Mouse (Mus musculus) Muller cell, postnatal 12 days (primary cell): ENCODE results near the gene Cers6.

Source experiments
- DNase-seq: peaks from one replicate; pipeline ENCODE4 v3.0.0-alpha.2; 2015; ENCODE audit errors: inconsistent ontology term

Gene Cers6

DNA sequence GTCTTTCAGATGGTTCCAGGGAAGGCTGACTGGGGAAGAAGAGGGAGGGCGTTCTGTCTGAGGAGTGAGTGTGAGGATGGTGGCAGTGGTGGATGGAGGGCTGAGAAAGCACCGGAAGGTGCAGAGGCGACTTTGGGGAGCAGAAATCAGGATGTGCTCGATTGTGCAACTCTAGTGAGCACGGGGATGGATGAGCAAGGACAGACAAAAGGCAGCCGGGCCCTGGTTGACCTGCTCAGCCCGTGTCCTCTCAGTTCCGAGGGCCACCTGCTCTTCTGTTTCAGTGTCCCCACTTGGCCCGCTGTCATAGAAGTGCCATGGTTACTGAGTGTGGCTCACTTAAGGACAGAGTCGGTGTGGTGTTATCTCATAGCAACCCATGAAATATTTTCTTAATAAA is 99.4 kb downstream of the Cers6 start:
- DNase-seq = no peak

DNA sequence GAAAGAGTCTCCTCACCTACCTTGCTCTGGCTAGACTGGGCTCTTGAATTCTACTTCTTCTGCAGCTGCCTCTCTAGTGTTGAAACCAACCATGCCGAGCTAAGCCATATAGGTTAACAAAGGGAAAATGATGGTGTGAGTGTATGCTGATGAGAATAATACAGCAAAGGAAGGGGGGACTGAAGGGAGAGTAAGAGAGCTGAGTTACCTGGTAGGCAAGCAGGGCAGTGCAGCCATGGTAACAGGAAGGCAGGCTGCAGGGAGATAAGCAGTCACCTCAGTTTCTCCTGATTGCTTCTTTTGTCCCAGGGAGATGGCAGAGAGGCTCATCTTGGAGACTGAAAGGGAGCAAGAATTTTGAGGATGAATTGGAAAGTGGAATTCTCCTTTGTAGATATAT is 105.1 kb downstream of the Cers6 start:
- DNase-seq = no peak

DNA sequence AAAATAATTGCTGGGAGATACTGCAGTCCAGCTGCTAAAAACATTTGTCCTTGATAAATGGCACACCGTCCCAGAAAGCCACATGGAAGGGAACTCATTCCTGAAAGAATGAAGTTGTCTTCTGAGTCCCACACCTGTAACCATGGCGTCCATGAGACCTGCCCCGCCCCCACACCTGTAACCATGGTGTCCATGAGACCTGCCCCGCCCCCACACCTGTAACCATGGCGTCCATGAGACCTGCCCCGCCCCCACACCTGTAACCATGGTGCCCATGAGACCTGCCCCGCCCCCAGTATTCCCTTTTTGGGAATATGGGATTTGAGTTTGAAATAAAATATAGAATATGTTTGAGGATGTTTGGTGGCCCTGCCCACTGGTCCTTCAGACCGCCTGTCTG is 106.8 kb downstream of the Cers6 start:
- no peak for DNase-seq

DNA sequence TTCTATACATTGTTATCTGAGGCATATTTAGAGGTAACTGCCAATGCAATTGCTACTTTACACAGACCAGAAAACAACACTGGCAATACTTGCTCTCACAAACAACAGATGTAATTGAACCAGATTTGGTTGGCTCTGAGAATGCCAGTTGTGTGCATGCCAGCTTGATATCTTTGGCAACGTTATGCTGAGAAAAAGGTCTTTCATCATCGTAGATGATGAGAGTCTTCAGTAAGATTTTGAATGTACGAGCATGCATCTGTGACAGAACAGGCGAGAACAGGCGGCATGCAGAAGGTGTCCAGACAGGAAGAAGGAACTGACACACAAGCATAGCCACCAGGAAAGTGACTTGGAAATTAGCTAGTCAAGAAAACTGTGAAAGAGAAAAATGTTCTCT is 110.6 kb downstream of the Cers6 start:
- DNase-seq = no peak

DNA sequence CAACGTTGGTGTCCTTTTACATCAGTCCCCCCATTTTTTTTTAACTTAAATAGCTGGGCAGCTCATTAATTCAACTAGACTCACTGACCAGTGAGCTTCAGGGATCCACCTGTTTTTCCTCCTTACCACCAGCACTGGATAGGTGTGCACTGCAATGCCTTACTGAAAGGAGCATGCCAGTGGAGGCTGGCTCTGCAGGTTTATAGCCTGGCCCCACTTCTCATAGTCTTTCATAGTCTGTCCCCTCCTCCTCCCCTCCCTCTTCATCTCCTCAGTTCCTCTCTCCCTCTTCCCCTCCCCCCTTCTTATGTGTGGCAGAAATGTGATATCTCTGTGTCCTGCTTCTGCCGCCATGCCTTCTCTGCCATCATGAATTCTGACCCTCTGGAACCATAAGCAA is 112.5 kb downstream of the Cers6 start:
- no peak for DNase-seq

GRCm38 (mm10) chr2:68975286-68975685 is 114.0 kb downstream of the Cers6 start:
- DNase-seq = no peak

- DNase-seq = no peak
Observed at GRCm38 (mm10) chr2:68975780-68976179, 114.5 kb downstream of the Cers6 start.

DNA sequence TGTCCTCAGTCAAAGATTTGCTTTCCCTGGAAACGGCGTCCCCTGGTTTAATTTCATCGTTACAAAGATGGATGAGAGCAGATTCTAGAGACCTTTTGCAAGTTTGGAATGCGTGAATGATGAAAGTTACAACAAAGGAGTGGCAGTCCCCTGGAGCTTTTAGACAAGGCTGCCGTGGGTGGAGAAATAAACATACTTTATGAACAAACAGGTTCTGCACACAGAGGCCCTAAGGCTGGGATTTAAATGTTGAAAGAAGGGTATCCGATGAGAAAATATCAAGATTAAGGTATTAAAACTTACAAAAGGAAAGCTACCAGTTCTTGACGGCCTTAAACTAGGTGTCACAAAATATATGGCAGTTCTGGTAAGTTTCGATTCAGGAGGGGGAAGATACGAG is 117.0 kb downstream of the Cers6 start:
- DNase-seq = peak; percentile 26

DNA sequence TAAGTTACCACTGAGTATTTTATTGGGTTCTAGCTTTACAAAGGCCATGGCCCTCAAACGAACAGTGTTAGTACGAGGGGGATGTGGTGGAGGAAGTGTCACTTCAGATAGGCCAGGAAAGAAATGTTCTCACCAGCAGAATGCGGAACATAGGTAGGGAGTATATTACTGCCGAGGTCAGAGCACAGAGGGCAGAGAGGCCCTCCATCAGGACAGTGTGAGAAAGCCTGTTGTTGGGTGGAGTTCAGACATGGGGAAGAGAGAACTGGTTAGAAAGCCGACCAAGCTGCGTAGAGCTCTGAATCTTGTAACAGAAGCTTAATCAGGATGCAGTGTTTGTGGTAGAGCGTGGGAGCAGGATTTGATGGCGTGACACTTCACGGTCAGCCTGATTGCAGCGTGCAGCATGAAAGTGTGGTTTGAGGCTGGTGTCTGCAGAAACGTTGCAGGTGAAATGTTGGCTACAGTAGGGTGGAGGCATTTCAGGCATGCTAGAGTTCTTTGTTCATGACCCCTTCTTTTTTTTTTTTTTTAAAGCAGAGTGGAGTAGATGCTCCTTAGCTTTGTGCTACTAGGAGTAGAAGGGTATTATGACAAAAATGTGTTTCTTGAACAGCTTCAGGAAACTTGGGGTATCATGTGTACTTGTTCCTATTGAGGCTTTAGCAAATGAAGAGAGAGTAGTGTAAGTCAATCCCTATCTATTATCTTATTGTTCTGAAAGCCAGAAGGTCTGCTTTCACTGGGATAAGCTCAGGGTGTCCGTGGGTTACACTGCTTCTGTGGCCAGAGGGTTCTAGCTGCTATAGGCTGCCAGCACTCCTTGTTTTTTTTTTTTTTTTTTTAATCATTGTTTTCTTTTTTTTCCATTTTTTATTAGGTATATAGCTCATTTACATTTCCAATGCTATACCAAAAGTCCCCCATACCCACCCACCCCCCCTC is 117.7 kb downstream of the Cers6 start:
- no peak for DNase-seq

DNA sequence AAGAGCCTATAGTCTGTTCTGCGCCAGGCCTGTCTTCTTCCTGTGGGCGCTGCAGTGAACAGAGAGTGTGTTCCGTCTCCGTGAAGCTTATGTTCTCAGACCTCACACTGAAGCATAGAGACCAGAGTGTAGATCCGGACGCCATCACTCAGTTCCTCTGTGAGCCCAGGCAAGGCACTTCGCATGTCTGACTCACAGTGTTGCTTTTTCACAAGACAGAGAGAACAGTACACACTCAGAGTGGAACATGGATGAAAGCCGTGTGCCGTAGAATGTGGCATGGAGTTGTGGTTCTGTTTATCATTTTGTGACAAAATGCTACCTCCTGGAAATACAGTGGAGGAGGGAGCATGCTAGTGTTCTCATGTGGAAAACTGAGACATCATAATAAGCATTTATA is 120.1 kb downstream of the Cers6 start:
- DNase-seq = no peak

- DNase-seq = no peak
Observed at GRCm38 (mm10) chr2:68981756-68982409, 120.6 kb downstream of the Cers6 start.

GRCm38 (mm10) chr2:68982979-68983378 is 121.7 kb downstream of the Cers6 start:
- no peak for DNase-seq

GRCm38 (mm10) chr2:68983431-68983830 is 122.2 kb downstream of the Cers6 start:
- DNase-seq = peak; percentile 87

- DNase-seq = no peak
Observed at GRCm38 (mm10) chr2:68989117-68989516, 127.9 kb downstream of the Cers6 start.

DNA sequence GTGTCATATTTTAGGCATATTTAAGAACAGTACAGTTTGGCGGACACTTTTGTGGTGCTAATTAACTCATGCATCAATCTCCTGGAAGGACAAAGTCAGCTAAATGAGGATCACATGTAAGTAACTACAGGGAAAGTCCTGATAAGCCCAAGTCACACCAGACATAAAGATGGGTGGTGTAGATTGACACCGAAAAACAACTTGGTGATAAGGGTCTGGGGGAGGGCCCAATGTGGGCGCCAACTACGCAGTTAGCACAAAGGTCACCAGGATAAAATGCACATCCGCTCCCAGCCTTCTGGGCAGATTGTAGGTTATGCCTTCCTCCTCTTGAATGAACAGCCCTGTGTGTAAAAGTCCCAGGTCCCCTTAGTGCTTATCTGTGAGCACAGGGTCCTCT is 131.4 kb downstream of the Cers6 start:
- DNase-seq = no peak

DNA sequence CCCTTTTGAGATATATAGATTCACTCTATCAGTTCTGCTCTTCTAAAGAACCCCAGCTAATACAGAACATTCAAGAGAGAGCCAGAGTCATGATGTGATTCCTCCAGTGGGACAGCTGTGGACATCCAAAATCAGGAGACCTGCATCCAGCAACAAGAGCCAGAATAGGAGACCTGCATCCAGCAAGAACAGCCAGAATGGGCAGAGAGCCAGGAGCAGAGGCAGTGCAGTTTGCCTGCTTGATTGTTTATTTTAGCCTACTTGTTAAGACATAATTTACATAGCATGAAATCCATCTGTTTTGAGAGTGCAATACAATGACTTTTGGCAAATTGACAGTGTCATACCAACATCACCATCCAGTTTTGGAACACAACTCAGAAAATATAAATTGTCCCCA is 133.2 kb downstream of the Cers6 start:
- DNase-seq = no peak

GRCm38 (mm10) chr2:68995723-68996122 is 134.5 kb downstream of the Cers6 start:
- no peak for DNase-seq

DNA sequence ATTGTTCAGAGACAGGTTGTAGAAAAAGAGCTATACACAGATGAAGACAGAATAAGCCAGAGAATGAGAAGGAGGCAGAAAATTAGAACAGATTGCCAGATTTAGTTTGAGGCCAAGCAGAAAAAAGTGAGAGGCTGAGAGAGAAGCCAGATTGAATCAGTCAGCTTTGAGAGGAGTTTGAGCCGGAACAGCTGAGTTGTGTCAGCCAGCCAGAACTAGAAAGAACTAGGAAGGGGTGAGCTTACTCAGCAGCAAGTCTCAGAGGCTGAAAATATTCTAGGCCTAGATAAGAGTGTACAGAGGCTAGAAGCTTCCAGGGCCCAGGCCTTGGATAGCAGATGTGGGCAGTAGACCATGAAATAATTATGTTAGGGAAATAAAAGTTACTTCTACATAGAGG is 135.0 kb downstream of the Cers6 start:
- no peak for DNase-seq

DNA sequence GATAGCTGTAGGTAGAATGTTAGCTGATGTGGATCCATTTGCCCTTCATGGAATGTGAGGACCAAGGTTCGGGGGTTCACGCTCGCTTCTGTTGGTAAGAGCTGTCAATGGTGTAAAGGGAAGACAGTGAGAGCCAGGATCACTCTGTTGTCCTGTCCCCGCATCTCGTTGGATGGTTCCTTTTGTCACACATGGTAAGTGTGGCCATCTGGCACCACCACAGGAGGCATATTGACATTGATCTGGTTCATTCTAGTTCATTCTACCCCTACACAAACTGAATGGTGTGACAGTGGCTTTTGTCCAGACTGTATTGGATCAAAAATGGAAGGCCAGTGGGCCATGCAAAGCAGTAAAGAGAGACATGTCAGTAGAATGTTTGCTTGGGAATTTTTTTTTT is 142.8 kb downstream of the Cers6 start:
- no peak for DNase-seq

GRCm38 (mm10) chr2:69011392-69011791 is 150.2 kb downstream of the Cers6 start:
- DNase-seq = no peak

DNA sequence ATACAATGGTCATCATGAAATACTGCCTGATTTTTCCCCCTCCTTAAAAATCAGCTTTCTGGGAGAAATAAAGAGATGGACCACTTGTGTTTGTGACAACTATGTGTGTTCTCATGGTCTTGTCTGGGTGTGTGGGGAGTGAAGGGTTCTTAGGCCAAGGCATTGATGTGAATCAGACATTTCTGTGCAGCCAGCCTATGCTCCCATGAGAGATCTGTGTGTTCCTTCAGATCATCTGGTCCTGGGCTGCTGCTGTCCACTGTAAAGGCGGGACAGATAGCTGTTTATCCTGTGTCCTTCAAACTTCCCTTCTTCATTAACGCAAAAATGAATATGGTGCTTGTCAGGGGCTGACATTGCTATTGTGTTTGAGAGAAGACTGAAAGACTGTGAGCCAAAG is 150.6 kb downstream of the Cers6 start:
- DNase-seq = no peak

GRCm38 (mm10) chr2:69014241-69014640 is 153.0 kb downstream of the Cers6 start:
- no peak for DNase-seq

GRCm38 (mm10) chr2:69015172-69015724 is 154.0 kb downstream of the Cers6 start:
- DNase-seq = no peak
